Mouse (Mus musculus): Measurements from ENCODE around the gene Tspan5.

DNA sequence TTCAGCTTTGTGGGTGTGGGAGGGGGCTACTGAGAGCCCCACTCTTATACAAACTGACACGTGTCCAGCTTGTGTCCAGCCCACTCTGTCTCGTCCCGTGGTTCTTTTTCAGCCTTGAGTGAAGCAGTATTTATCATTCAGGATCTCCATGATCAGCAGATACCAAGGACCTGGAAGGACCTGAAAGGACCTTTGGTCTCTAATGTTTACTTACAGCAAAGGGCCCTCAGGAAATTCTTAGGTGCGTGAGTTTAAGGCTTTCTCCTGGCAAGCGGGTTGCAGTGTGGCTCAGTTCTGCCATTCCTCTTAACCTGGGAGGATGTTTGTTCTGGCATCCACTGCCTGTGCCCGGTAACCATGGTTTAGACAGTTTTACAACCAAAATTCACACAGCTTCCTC lies 97.7 kb downstream of the Tspan5 start:
- TF ChIP-seq CTCF (conservative IDR thresholded peaks at IDR 0.05; ENCODE audit: insufficient read depth, insufficient read length, low read depth, low read length) (no peak), POLR2A (IDR thresholded peaks at IDR 0.05; ENCODE audit: low read depth, low read length) (no peak)
